Mouse (Mus musculus): ENCODE data around the gene 9930022D16Rik. TPM values are rescaled to one million over a fixed set of nuclear protein-coding genes. Genes with fewer than 3 reads are reported as not detected.

The 9930022D16Rik gene
- polyA plus RNA-seq, 1 experiment from 2014 or later: not detected

Small RNAs within 50 kb of the gene (microRNA-seq; reads per million reads assigned to microRNA genes)
- gene Gm25540: not detected

Other genes with a start within 250 kb of the 9930022D16Rik start
- 1.3 and 2.0 TPM in 2 replicates for gene Rgs9, start 115.8 kb upstream of the 9930022D16Rik start, polyA plus RNA-seq (2016; fragmentation: Nextera tagmentation; extraction: Ambion mirVana)
- 16.8 and 18.3 TPM in 2 replicates for gene Gna13, start 51.1 kb upstream of the 9930022D16Rik start, polyA plus RNA-seq (2016; fragmentation: Nextera tagmentation; extraction: Ambion mirVana)
- gene Amz2, start 12.0 kb downstream of the 9930022D16Rik start, polyA plus RNA-seq (2016; fragmentation: Nextera tagmentation; extraction: Ambion mirVana): 41.9 and 44.4 TPM in 2 replicates
- gene Arsg, start 59.5 kb downstream of the 9930022D16Rik start, polyA plus RNA-seq (2016; fragmentation: Nextera tagmentation; extraction: Ambion mirVana): 2.2 and 2.8 TPM in 2 replicates
- 6.5 and 6.8 TPM in 2 replicates for gene Slc16a6, start 59.7 kb downstream of the 9930022D16Rik start, polyA plus RNA-seq (2016; fragmentation: Nextera tagmentation; extraction: Ambion mirVana)
- gene Wipi1, start 198.1 kb downstream of the 9930022D16Rik start, polyA plus RNA-seq (2016; fragmentation: Nextera tagmentation; extraction: Ambion mirVana): 15.7 and 18.4 TPM in 2 replicates
- 300 TPM in 2 replicates for gene Prkar1a, start 235.5 kb downstream of the 9930022D16Rik start, polyA plus RNA-seq (2016; fragmentation: Nextera tagmentation; extraction: Ambion mirVana)

Data from forebrain, embryonic 10.5 days (tissue).